Mouse (Mus musculus): ENCODE data around the gene Cacng2. TPM values are rescaled to one million over a fixed set of nuclear protein-coding genes. Genes with fewer than 3 reads are reported as not detected.

Gene Cacng2
- polyA plus RNA-seq, 1 experiment, result 0.02 TPM

DNA sequence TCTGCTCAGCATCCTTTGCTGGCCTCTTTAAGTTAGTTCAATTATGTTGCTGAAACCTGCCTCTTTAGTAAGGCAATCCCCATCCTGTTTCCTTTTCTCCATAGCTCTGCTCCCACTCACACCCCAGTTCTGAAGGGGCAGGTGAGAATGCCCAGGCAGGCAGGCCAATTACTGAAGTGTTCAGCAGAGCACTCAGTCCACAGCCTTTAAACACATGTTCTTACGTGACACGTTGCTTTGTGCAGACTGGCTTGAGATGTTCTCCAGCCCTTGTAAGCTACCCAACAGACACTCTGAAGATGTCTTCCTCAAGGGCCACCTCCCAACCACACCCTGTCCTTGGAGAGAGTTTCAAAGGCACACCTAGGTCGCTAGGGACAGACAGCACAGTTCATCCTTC is 161.8 kb downstream of the Cacng2 start:
- H3ac ChIP-seq (ENCODE audit: control insufficient read depth, insufficient read length, low read depth), result no peak overlapping the region
- TF ChIP-seq CEBPB (IDR thresholded peaks at IDR 0.05; ENCODE audit: low read depth) (no peak), MYOD1 (IDR thresholded peaks at IDR 0.05; ENCODE audit: control insufficient read depth, insufficient read length, low read depth) (no peak), MAX (IDR thresholded peaks at IDR 0.05) (no peak), CTCF (IDR thresholded peaks at IDR 0.05; ENCODE audit: control insufficient read depth, insufficient read depth, insufficient read length) (no peak), FOSL1 (IDR thresholded peaks at IDR 0.05; ENCODE audit: insufficient read depth, low read length, poor library complexity, severe bottlenecking) (no peak), USF1 (IDR thresholded peaks at IDR 0.05; ENCODE audit: low read depth) (no peak), MYOG (IDR thresholded peaks at IDR 0.05; ENCODE audit: control insufficient read depth, extremely low read depth, insufficient read length) (no peak)
- H3K4me3 ChIP-seq (ENCODE audit: insufficient read depth, poor library complexity, severe bottlenecking), result no peak overlapping the region
- H3K79me2 ChIP-seq (ENCODE audit: control insufficient read depth, insufficient read depth), result peaks cover 5% of the 10 kb centered on the region
- no peaks in the 10 kb centered on the region for H3K27me3 ChIP-seq (ENCODE audit: control insufficient read depth, insufficient read depth, insufficient read length)
- H3K79me3 ChIP-seq (ENCODE audit: low read depth), result no peaks in the 10 kb centered on the region
- peaks cover 54% of the 10 kb centered on the region for H3K36me3 ChIP-seq (ENCODE audit: control insufficient read depth, insufficient read depth)

DNA sequence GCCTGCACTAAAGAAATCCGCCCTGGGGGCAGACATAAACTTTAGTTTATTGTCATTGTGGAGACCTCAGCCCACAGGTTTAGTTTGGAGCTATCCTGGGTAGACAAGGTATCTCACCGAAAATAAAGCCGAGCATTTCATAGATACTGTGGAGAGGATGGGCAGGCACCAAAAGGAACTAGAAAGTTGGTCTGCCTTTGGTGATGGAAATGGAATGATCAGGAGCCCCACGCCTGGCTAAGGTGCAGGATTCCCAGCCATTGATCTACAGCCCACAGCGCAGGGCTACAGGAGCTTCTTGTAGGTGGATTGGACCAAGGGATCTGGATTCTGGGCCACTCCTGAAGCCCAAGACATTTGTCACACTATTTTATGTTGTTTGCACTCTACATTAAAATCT is 162.2 kb downstream of the Cacng2 start:
- Histone ChIP-seq H3K4me3 (ENCODE audit: insufficient read depth, poor library complexity, severe bottlenecking) (no peak overlapping the region), H3K79me2 (ENCODE audit: control insufficient read depth, insufficient read depth) (peaks cover under 1% of the 10 kb centered on the region), H3K27me3 (ENCODE audit: control insufficient read depth, insufficient read depth, insufficient read length) (no peaks in the 10 kb centered on the region), H3K79me3 (ENCODE audit: low read depth) (no peaks in the 10 kb centered on the region), H3K36me3 (ENCODE audit: control insufficient read depth, insufficient read depth) (peaks cover 49% of the 10 kb centered on the region), H3ac (ENCODE audit: control insufficient read depth, insufficient read length, low read depth) (no peak overlapping the region)
- TF ChIP-seq MAX (IDR thresholded peaks at IDR 0.05), result no peak
- TF ChIP-seq CEBPB (IDR thresholded peaks at IDR 0.05; ENCODE audit: low read depth), result no peak
- TF ChIP-seq MYOG (IDR thresholded peaks at IDR 0.05; ENCODE audit: control insufficient read depth, extremely low read depth, insufficient read length), result no peak
- no peak for TF ChIP-seq FOSL1 (IDR thresholded peaks at IDR 0.05; ENCODE audit: insufficient read depth, low read length, poor library complexity, severe bottlenecking)
- no peak for TF ChIP-seq MYOD1 (IDR thresholded peaks at IDR 0.05; ENCODE audit: control insufficient read depth, insufficient read length, low read depth)
- TF ChIP-seq USF1 (IDR thresholded peaks at IDR 0.05; ENCODE audit: low read depth), result no peak
- no peak for TF ChIP-seq CTCF (IDR thresholded peaks at IDR 0.05; ENCODE audit: control insufficient read depth, insufficient read depth, insufficient read length)

DNA sequence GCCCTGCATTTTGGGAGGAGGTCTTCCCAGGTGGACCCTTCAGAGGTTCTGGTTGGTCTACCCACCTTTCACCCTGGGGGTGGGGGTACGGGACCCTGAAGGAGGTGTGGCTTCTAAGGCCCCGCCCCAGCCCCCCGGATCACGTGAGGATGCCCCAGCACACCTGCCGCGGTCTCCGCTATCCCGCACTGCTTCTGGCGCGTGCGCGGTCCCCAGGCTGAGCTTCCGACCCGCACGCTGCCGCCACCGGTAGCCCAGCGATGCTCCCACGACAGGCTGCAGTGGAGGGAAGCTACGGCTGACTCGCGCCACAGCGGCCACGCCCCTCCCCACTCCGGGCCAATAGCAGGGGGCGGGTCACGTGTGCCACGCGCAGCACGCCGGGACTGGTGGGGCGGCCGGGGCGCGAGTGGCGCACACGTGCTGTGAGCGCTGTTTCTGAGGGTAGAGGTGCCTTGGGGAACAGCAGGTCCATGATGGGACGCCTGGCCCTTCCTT is 163.4 kb downstream of the Cacng2 start, which contains the start of gene Foxred2:
Gene Foxred2, minus strand, starts transcription at position 319 of the 498 bp plus-strand sequence.
- Histone ChIP-seq H3ac (ENCODE audit: control insufficient read depth, insufficient read length, low read depth) (peak within 1 kb of the TSS; percentile 54), H3K79me3 (ENCODE audit: low read depth) (no peaks in the 10 kb centered on the region), H3K27me3 (ENCODE audit: control insufficient read depth, insufficient read depth, insufficient read length) (no peaks in the 10 kb centered on the region), H3K79me2 (ENCODE audit: control insufficient read depth, insufficient read depth) (no peaks in the 10 kb centered on the region), H3K36me3 (ENCODE audit: control insufficient read depth, insufficient read depth) (peaks cover 38% of the 10 kb centered on the region), H3K4me3 (ENCODE audit: insufficient read depth, poor library complexity, severe bottlenecking) (peak within 1 kb of the TSS; percentile 23)
- TF ChIP-seq MAX (IDR thresholded peaks at IDR 0.05) (peak; percentile 98), CTCF (IDR thresholded peaks at IDR 0.05; ENCODE audit: control insufficient read depth, insufficient read depth, insufficient read length) (peak; percentile 75), USF1 (IDR thresholded peaks at IDR 0.05; ENCODE audit: low read depth) (peak; percentile 91), FOSL1 (IDR thresholded peaks at IDR 0.05; ENCODE audit: insufficient read depth, low read length, poor library complexity, severe bottlenecking) (no peak)

DNA sequence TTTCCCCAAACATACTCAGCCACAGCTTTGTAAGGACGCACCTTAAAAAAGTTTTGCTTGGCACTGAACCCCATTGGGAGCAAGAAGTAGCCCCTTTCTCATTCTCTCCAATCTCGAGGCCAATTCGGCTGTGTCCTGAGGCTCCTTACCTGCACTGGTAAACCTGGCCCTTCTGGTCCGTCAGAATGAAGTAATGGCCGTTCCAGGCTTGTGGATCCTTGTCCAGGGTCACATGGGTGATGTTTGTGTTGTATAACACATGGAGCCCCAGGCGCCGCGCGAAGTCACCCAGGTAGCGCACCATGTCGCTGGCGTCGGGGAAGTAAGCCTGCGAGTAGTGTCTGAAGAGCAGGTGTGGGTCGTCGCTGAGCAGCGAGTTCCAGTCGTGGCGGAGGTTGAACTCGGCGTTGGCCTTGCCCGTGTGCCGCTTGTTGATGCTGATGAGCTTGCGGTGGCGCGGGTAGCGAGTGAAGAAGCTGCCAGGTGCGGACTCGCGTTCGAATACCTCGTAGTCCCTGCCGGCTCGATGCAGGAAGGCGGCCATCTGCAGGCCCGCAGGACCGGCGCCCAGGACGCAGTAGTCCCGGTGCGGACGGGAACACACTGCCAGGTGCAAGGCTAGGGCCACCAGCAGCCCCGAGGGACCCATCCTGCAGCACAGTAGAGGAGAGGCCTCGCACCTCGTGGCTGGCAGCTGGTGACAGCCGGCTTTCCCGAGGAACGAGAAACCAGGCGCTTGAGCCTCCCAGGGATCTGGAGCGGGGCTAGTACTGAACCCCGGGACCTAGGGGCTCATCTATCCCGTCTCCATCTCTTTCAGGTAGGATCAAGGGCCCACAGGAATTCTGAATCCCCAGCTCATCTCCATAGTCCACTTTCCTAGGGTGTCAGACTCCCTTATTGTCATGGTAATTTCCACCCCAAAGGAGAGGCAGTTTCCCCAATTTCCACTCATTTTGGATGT is 164.1 kb downstream of the Cacng2 start:
- Histone ChIP-seq H3ac (ENCODE audit: control insufficient read depth, insufficient read length, low read depth) (no peak overlapping the region), H3K4me3 (ENCODE audit: insufficient read depth, poor library complexity, severe bottlenecking) (peak overlapping the region; percentile 23), H3K36me3 (ENCODE audit: control insufficient read depth, insufficient read depth) (peaks cover 30% of the 10 kb centered on the region), H3K27me3 (ENCODE audit: control insufficient read depth, insufficient read depth, insufficient read length) (no peaks in the 10 kb centered on the region), H3K79me2 (ENCODE audit: control insufficient read depth, insufficient read depth) (no peaks in the 10 kb centered on the region), H3K79me3 (ENCODE audit: low read depth) (no peaks in the 10 kb centered on the region)
- no peak for TF ChIP-seq FOSL1 (IDR thresholded peaks at IDR 0.05; ENCODE audit: insufficient read depth, low read length, poor library complexity, severe bottlenecking)
- TF ChIP-seq CEBPB (IDR thresholded peaks at IDR 0.05; ENCODE audit: low read depth), result no peak

DNA sequence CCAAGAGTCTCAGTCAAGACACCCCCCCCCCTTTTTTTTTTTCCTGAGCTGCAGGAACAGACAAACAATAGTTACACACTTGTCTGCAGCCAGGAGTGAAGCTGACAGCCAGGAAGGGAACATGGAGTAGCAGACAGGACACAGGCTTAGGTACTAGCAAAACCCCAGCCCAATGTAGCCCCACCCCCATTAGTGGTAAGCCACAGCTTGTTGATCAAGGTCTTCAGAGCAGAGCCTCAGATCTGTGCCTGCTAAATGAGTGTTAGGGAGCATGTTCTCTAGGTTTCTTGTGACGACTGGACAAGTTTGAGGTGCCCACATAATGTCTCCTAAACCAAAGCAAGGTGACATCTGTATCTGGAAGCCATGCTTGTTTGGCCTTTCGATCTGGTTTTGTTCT is 165.5 kb downstream of the Cacng2 start:
- Histone ChIP-seq H3ac (ENCODE audit: control insufficient read depth, insufficient read length, low read depth) (no peak overlapping the region), H3K79me3 (ENCODE audit: low read depth) (no peaks in the 10 kb centered on the region), H3K36me3 (ENCODE audit: control insufficient read depth, insufficient read depth) (peaks cover 17% of the 10 kb centered on the region), H3K79me2 (ENCODE audit: control insufficient read depth, insufficient read depth) (no peaks in the 10 kb centered on the region), H3K4me3 (ENCODE audit: insufficient read depth, poor library complexity, severe bottlenecking) (no peak overlapping the region), H3K27me3 (ENCODE audit: control insufficient read depth, insufficient read depth, insufficient read length) (no peaks in the 10 kb centered on the region)
- TF ChIP-seq USF1 (IDR thresholded peaks at IDR 0.05; ENCODE audit: low read depth) (no peak), FOSL1 (IDR thresholded peaks at IDR 0.05; ENCODE audit: insufficient read depth, low read length, poor library complexity, severe bottlenecking) (no peak), CEBPB (IDR thresholded peaks at IDR 0.05; ENCODE audit: low read depth) (no peak), MYOG (IDR thresholded peaks at IDR 0.05; ENCODE audit: control insufficient read depth, extremely low read depth, insufficient read length) (no peak), CTCF (IDR thresholded peaks at IDR 0.05; ENCODE audit: control insufficient read depth, insufficient read depth, insufficient read length) (no peak), MYOD1 (IDR thresholded peaks at IDR 0.05; ENCODE audit: control insufficient read depth, insufficient read length, low read depth) (no peak), MAX (IDR thresholded peaks at IDR 0.05) (no peak)

Data from C2C12 (cell line).